Mouse (Mus musculus): Measurements from ENCODE around the gene Cx3cr1. TPM values are rescaled to one million over a fixed set of nuclear protein-coding genes. Genes with fewer than 3 reads are reported as not detected.
A peak's percentile ranks its signal among the peaks of the same experiment; 100 is the strongest.
"Not testable (repeated sequence)": the region's sequence is repeated elsewhere in the genome, so short reads cannot be mapped to it uniquely, and the experiment has no call there.

Cx3cr1 gene
- 1 to 10 TPM; 5.5 to 5.6 TPM for total RNA-seq (2021)
- long read RNA-seq, experiment 1, partial matches to known transcripts = 0 of 1 reads
- long read RNA-seq, experiment 1, other reads (novel, unspliced or antisense) = 1 of 1 reads
- long read RNA-seq, experiment 2, partial matches to known transcripts = 0 of 2 reads
- long read RNA-seq, experiment 2, other reads (novel, unspliced or antisense) = 2 of 2 reads

- DNase-seq (ENCODE audit: low spot score in 2 of 2) = no peak
Observed at GRCm38 (mm10) chr9:120069779-120070178, at the start of gene Cx3cr1. Gene Cx3cr1 (minus strand): TSS chr9:120069879.

- no peak for DNase-seq (ENCODE audit: low spot score in 2 of 2)
Observed at GRCm38 (mm10) chr9:120118212-120118611, 48.5 kb upstream of the Cx3cr1 start.

DNA sequence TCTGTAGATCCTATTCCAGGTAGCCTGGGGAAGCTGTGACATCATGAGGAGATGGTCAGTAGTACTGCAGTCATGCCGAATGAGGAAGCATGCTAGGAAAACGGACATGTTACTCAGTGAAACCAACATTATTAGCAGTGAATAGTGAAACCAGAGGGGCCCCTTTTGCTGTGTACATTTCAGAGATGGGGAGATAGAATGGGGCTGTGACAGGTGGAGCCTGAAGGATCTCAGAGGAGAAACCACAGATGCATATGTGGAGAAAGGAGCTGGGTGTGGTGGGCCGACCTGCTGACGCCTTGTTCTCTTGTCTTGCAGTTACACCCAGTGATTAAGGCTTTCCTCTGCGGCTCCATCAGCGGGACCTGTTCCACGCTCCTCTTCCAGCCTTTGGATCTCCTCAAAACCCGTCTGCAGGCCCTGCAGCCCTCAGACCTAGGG is 46.5 kb upstream of the Cx3cr1 start:
- DNase-seq (ENCODE audit: low spot score in 2 of 2) = no peak

GRCm38 (mm10) chr9:120115580-120115979 is 45.9 kb upstream of the Cx3cr1 start:
- no peak for DNase-seq (ENCODE audit: low spot score in 2 of 2)

DNA sequence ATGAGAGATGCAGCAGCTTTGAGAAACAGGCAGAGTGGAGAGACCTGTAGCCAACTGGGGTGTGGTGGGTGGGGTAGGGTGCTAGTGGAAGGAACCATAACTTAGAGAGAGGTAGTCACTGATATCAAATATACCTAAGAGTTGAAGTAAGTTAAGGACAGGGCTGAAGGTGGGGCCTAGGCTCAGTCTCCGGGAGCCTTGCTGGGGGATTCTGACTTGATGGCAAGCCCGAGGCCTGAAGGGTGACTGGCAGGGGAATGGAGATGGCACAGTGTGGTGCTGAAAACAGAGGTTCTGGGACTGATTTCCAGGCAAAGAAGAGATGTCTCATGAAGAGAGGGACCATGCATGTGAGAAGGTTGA is 45.1 kb upstream of the Cx3cr1 start:
- DNase-seq (ENCODE audit: low spot score in 2 of 2) = no peak

GRCm38 (mm10) chr9:120114051-120114788 is 44.5 kb upstream of the Cx3cr1 start:
- DNase-seq (ENCODE audit: low spot score in 2 of 2) = no peak

DNA sequence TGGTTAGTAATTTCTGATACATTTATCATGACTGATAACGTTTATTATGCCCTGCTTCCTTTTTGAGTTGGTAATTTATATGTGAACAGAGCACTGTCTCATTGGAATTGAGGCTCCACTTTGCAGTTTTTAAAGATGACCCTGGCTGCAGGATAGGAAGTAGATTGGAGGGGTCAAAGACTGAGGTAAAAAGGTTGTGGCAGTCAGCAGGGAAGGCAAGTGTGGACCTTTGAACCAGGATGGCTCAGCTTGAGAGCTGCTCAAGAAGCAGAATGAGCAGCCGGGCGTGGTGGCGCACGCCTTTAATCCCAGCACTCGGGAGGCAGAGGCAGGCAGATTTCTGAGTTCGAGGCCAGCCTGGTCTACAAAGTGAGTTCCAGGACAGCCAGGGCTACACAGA is 43.8 kb upstream of the Cx3cr1 start:
- DNase-seq (ENCODE audit: low spot score in 2 of 2) = no peak

DNA sequence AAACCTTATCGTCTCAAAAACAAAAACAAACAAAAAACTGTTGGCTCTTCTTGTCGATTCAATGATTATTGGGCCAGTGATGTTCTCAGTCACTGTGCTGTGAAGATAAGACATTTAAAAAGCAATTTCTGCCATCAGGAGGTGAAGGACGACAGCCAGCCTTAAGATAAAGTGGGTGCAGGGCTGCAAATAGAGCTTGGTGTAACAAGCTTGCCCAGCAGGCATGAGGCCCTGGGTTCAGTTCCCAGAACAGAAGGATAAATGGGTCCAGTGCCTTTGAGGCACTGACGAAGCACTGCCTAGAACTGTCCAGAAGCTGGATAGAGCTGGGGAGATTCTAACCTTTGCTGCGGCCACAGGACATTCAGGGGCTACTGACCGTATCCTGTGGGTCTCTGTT is 42.8 kb upstream of the Cx3cr1 start:
- DNase-seq (ENCODE audit: low spot score in 2 of 2) = no peak

DNA sequence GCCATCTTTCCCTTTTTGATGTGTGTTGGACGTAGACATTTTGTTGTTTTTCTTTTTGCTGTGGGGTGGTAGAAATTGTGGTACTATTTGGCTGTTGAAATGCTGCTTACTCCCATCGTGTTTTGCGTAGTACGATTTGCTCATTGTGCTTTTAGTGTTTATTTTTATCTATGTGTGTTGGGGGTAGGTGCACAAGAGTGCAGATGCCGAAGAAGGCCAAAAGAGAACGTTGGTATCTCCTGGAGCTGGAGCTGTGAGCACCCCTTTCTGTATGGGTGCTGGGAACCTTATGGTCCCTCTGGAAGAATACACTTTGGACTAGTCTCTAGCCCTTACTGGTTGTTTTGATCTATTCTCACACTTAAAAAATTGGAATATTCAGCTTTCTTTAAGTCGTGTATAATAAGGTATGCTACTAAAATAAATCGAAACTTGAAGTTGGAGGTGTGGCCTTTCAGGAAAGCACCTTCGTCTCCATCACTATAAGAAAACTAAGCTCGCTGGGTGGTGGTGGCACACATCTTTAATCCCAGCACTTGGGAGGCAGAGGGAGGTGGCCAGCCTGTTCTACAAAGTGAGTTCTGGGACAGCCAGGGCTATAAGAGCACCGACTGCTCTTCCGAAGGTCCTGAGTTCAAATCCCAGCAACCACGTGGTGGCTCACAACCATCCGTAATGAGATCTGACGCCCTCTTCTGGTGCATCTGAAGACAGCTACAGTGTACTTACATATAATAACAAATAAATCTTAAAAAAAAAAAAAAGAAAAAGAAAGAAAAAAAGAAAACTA is 41.7 kb upstream of the Cx3cr1 start:
- DNase-seq (ENCODE audit: low spot score in 2 of 2) = no peak

GRCm38 (mm10) chr9:120110211-120111018 is 40.7 kb upstream of the Cx3cr1 start, which contains the start of gene Slc25a38:
Gene Slc25a38 (plus strand): TSS chr9:120110374.
- peak; percentile 90 to 96 for DNase-seq (ENCODE audit: low spot score in 2 of 2)

DNA sequence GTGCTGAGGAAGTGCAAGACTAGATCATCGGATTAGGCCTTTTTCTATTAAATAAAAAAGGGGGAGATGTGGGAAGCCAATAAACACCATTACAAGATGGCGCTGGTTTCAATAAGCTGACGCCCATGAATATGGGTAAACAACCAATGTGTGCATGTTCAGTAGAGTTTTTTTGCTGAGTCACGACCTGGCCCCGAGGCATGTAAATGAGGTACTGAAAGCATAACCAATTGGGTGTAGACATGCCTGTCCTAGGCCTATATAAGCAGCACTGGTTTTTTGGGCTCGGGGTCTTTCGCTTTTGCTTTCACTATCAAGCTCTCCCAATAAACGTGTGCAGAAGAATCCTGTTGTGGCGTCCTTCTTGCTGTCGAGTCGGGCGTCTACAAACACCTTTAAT is 39.3 kb upstream of the Cx3cr1 start:
- DNase-seq (ENCODE audit: low spot score in 2 of 2) = not testable (repeated sequence)

- DNase-seq (ENCODE audit: low spot score in 2 of 2) = no peak
Observed at GRCm38 (mm10) chr9:120101165-120101564, 31.5 kb upstream of the Cx3cr1 start.

GRCm38 (mm10) chr9:120099304-120099703 is 29.6 kb upstream of the Cx3cr1 start:
- no peak for DNase-seq (ENCODE audit: low spot score in 2 of 2)

DNA sequence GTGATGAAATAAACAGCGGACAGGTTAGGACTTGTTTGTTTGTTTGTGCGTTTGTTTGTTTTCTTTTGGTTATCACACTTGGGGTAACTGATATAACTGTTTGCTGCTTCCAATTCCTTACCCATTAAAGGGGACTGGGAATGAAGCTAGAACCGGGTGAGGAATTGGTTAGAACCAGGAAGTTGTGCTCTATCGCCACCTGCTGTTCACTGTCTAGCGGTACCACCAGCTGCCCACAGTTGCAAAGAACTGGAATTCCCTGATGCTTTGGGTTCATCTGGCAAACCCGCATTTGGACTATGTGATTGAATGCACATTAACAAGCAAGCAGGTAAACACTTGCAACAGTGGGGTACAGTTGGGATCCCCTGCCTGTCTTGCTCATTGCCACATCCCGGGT is 29.0 kb upstream of the Cx3cr1 start:
- DNase-seq (ENCODE audit: low spot score in 2 of 2) = peak; percentile 42 to 64

- DNase-seq (ENCODE audit: low spot score in 2 of 2) = no peak
Observed at GRCm38 (mm10) chr9:120095886-120096285, 26.2 kb upstream of the Cx3cr1 start.

DNA sequence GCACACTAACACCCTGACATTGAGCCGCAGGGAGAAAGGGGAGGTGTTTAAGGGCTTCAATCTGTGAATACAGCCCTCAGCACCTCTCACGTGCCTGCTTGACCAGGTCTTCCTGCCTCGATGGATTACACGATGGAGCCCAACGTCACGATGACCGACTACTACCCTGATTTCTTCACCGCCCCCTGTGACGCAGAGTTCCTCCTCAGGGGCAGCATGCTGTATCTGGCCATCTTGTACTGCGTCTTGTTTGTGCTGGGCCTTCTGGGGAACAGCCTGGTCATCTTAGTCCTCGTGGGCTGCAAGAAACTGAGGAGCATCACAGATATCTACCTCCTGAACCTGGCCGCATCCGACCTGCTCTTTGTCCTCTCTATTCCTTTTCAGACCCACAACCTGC is 24.0 kb upstream of the Cx3cr1 start:
- DNase-seq (ENCODE audit: low spot score in 2 of 2) = no peak

DNA sequence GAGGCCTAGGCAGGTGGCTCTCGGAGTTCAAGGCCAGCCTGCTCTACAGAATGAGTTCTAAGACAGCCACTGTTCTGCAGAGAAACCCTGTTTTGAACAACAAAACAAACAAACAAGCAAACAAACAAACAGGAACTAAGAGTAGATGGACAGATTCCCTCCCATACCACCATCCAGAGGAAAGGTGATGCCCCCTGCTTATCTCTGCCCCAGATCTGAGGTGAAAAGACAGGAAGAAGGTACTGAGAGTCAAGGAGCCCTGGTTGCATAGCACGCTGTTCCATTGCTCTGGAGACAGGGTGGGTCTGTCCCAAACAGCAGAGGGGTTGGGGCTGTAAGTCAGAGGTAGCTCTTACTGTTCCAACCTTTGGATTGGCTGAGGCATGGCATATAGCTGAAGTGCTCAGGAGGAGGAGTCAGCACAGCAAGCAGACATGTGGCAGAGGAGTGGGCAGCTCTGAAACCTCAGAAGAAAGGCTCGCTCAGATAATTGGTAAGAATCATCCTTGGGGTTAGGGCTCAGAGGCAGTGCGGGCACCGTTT is 22.1 kb upstream of the Cx3cr1 start, which contains the start of gene Ccr8:
Ccr8 (plus strand) TSS at position 419 of the 543 bp plus-strand sequence.
- no peak for DNase-seq (ENCODE audit: low spot score in 2 of 2)

GRCm38 (mm10) chr9:120091086-120091485 is 21.4 kb upstream of the Cx3cr1 start:
- no peak for DNase-seq (ENCODE audit: low spot score in 2 of 2)

- no peak for DNase-seq (ENCODE audit: low spot score in 2 of 2)
Observed at GRCm38 (mm10) chr9:120089125-120089524, 19.4 kb upstream of the Cx3cr1 start.

- no peak for DNase-seq (ENCODE audit: low spot score in 2 of 2)
Observed at GRCm38 (mm10) chr9:120084406-120084805, 14.7 kb upstream of the Cx3cr1 start.
